Mouse (Mus musculus) ES-E14 (cell line): Measurements from ENCODE around the gene Tubal3.

Source experiments
- CHD2 ChIP-seq: IDR thresholded peaks from 2 replicates; pipeline ENCODE4 v1.6.1; 2014; ENCODE audit warnings: mild to moderate bottlenecking, low read depth, low read length, inconsistent platforms
- HCFC1 ChIP-seq: IDR thresholded peaks from 2 replicates; pipeline ENCODE4 v1.6.1; 2012; ENCODE audit warnings: low read length, inconsistent platforms, borderline replicate concordance; ENCODE audit not compliant: insufficient read depth
- MAFK ChIP-seq: IDR thresholded peaks from 2 replicates; pipeline ENCODE4 v1.6.1; 2014; ENCODE audit warnings: mild to moderate bottlenecking, low read depth, low read length, inconsistent platforms; ENCODE audit not compliant: insufficient read depth

DNA sequence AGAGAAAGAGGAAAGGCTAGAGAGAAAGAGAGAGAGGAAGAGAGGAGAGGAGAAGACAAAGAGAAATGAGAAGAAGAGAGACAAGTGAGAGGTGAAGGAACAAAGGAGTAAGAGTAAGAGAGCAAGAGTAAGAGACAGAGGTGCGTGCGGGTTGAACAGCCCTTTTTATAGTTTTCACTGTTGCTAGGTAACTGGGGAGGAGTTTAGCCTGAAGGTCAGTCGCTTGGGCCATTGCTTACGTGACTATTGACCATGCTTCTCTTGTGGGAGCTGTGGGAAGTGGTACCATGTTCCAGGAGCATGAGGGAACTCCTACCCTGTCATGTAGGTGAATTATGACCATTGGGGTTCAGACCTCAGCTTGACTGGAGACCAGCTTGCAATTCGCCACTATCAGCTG, 7.7 kb upstream of the Tubal3 start:
- no peak for TF ChIP-seq HCFC1
- no peak for TF ChIP-seq MAFK
- TF ChIP-seq CHD2, result no peak
